Mouse (Mus musculus) liver, embryonic 14.5 days (tissue): Measurements from ENCODE around the gene Ppif. TPM values are rescaled to one million over a fixed set of nuclear protein-coding genes. Genes with fewer than 3 reads are reported as not detected.

Source experiments
- ATAC-seq: fragments of 200-750 bp; cut with Nextera tagmentation; 2 replicates; pipeline ENCODE4 v1.8.0; 2017; ENCODE audit warnings: moderate number of reproducible peaks, mild to moderate bottlenecking, moderate library complexity; ENCODE audit not compliant: insufficient read depth
- DNase-seq, 3 experiments: peaks; one replicate each; pipeline ENCODE4 v3.0.0-alpha.2; 2012 to 2013; ENCODE audit warnings: low read depth in 3 of 3, low spot score in 3 of 3
- H3K27ac ChIP-seq: fragments of 300-500 bp; sonication (generic); 2 replicates; pipeline ENCODE4 v1.5.1; 2014; ENCODE audit warnings: moderate library complexity, mild to moderate bottlenecking, control low read depth, inconsistent platforms
- H3K27me3 ChIP-seq: fragments of 300-500 bp; sonication (generic); 2 replicates; pipeline ENCODE4 v1.6.1; 2014; ENCODE audit warnings: mild to moderate bottlenecking, low read length, moderate library complexity; ENCODE audit not compliant: control insufficient read depth, insufficient read depth
- H3K36me3 ChIP-seq: fragments of 300-500 bp; sonication (generic); replicated peaks from 2 replicates; pipeline ENCODE4 v1.6.1; 2014; ENCODE audit warnings: low read depth; ENCODE audit not compliant: control insufficient read depth, insufficient read depth
- H3K4me1 ChIP-seq, 2 experiments: fragments of 200-500 bp in 1 of 2; fragments of 300-500 bp in 1 of 2; sonication (generic) in 1 of 2; replicated peaks; 2 replicates each; pipeline ENCODE4 v1.6.1; 2012 to 2014; ENCODE audit warnings: antibody characterized with exemption in 1 of 2, inconsistent platforms in 1 of 2, low read length in 1 of 2; ENCODE audit not compliant: control insufficient read depth in 2 of 2, insufficient read depth in 2 of 2
- H3K4me2 ChIP-seq: fragments of 300-500 bp; sonication (generic); 2 replicates; pipeline ENCODE4 v1.6.1; 2014; ENCODE audit warnings: low read depth, mild to moderate bottlenecking, control low read depth, moderate library complexity
- H3K4me3 ChIP-seq, 2 experiments: fragments of 200-500 bp in 1 of 2; fragments of 300-500 bp in 1 of 2; sonication (generic) in 1 of 2; 2 replicates each; pipeline ENCODE4 v1.5.1; 2012 to 2014; ENCODE audit warnings: low read depth in 2 of 2, low read length in 2 of 2, mild to moderate bottlenecking in 2 of 2, control low read depth in 1 of 2, inconsistent platforms in 1 of 2, moderate library complexity in 1 of 2; ENCODE audit not compliant: insufficient read depth in 1 of 2
- H3K9ac ChIP-seq: fragments of 300-500 bp; sonication (generic); replicated peaks from 2 replicates; pipeline ENCODE4 v1.6.1; 2014; ENCODE audit warnings: mild to moderate bottlenecking, control low read depth, moderate library complexity
- H3K9me3 ChIP-seq: fragments of 300-500 bp; sonication (generic); 2 replicates; pipeline ENCODE4 v1.6.1; 2016; ENCODE audit warnings: low read length, mixed read lengths; ENCODE audit not compliant: control insufficient read depth
- CTCF ChIP-seq: IDR thresholded peaks from 2 replicates; pipeline ENCODE4 v1.5.1; 2016; ENCODE audit warnings: antibody characterized with exemption, low read depth, control low read depth
- EP300 ChIP-seq: IDR thresholded peaks from 2 replicates; pipeline ENCODE4 v1.6.1; 2016; ENCODE audit warnings: antibody characterized with exemption, low read depth
- WGBS: fragments of 180-500 bp; shearing (Covaris S2); extraction: QIAGEN DNeasy Blood & Tissue Kit; methylation state at CpG from one replicate; pipeline ENCODE4 v1.1.7; 2014; ENCODE audit not compliant: insufficient replicate concordance; 5-methylcytosine and 5-hydroxymethylcytosine counted together
- polyA plus RNA-seq, 2 experiments: library from polyadenylated mRNA; depleted of rRNA in 1 of 2; stranded (reverse) in 1 of 2; unstranded in 1 of 2; fragments of >200 nt; fragmentation: Nextera tagmentation in 1 of 2; extraction: Ambion mirVana in 1 of 2; gene quantifications; 2 replicates each; pipeline versions ENCODE4 v1.2.1 to v1.2.3; 2012 to 2014

The Ppif gene
- polyA plus RNA-seq, 2 experiments: 28.8 to 44.2 TPM

DNA sequence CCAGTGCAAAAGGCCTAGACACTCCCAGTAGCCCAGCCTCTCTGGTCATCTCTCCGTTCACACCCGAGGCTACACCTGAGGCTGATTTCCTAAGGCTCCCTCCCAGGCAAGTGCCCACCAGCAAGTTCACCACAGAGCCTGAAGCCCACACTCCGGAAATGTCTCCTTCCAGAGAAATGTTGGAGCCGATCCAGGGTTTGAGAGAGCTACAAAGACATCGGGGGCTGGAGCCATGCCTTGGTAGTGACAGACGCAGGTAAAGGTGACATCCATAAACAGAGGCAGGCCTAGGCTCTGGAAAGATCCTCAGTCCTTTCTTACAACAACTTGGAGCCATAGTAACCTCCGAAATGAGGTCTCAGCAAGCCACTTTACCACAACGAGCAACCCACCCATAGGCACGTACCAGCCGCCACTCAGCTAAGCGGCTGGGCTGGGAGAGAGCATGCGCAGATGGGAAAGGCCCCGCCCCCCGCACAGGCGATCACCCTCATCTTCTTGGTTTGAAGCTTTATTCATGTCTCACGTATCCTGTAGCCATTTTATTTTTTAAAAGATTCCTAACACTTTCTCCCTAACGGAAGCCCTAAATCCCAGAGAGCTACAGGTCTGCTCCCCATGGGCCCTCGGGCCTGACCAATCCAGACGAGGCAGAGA is 28.5 kb upstream of the Ppif start:
- H3K4me1 ChIP-seq: peaks cover 4 to 8% of the 10 kb centered on the region in 2 experiments; a peak in 3 of 4 replicates
- ATAC-seq: no peak

DNA sequence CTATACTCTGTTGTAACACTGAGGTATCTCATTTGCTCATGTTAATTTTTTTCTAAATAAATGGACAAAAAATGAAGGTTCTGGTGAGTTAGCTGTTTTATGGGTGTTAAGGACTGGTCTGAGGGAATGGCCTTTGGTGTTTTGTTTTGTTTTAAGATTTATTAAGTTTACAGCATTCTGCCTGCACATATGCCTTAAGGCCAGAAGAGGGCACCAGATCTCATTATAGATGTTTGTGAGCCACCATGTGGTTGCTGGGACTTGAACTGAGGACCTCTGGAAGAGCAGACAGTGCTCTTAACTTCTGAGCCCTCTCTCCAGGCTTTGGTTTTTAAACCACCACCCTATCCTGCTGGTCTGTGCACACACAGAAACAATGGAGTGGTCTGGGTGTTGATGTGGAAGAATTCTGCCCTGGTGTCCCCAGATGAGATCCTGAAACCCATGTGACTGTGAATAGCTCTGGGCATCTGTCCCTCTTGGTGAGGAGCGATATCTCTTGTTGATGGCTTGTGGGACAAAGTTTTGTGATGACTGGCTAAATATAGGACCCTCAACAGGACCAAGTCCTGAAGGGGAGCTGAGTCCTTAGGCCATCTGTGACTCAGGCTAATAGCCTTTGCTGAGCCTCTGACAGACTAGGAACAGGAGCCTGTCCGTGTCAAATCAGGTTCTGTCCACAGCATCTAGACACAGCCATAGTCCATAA is 27.1 kb upstream of the Ppif start:
- 58% methylated on average over 2 of the region's 2 CpGs for WGBS
- DNase-seq (no peak), ATAC-seq (no peak)
- Histone ChIP-seq H3K4me2 (no peak overlapping the region), H3K9me3 (no peaks in the 10 kb centered on the region), H3K4me3 (no peak overlapping the region), H3K27ac (no peak overlapping the region), H3K9ac (no peak overlapping the region), H3K36me3 (no peaks in the 10 kb centered on the region), H3K4me1 (peaks cover 4 to 8% of the 10 kb centered on the region in 2 experiments; a peak in 3 of 4 replicates), H3K27me3 (no peaks in the 10 kb centered on the region)
- no peak for TF ChIP-seq EP300
- peak; percentile 60 for TF ChIP-seq CTCF

More for the DNA sequence above, 28.5 kb upstream of the Ppif start:
- no peak overlapping the region for H3K4me3 ChIP-seq
- 80% methylated on average over 19 of the region's 19 CpGs for WGBS
- H3K9ac ChIP-seq: no peak overlapping the region
- no peak overlapping the region for H3K4me2 ChIP-seq
- no peak for TF ChIP-seq CTCF
- TF ChIP-seq EP300: no peak
- no peaks in the 10 kb centered on the region for H3K36me3 ChIP-seq
- no peaks in the 10 kb centered on the region for H3K9me3 ChIP-seq
- no peak for DNase-seq
- H3K27ac ChIP-seq: no peak overlapping the region
- no peaks in the 10 kb centered on the region for H3K27me3 ChIP-seq

DNA sequence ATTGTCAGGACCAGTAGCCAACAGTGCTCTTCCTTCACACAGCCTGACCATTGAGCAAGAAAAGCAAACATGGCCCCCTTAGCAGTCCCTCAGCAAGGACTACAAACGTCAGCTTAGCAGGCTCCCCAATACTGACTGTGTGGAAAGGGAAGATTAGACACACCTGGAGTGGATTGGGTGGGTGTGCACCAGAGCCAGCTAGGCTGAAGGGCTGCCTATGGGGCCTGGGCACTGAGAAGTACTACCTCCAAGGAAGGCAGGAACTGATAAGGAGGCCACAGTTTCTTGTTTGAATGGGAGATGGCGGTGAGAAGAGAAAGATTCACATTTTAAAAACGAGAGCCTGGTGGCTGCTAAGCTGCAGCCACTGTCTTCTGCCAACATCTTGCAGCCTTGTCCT is 26.4 kb upstream of the Ppif start:
- H3K27me3 ChIP-seq: no peaks in the 10 kb centered on the region
- no peak overlapping the region for H3K27ac ChIP-seq
- no peak for TF ChIP-seq EP300
- no peak for TF ChIP-seq CTCF
- H3K9me3 ChIP-seq: no peaks in the 10 kb centered on the region
- DNase-seq (peak in 2 of 3 experiments; percentile 17 to 22), ATAC-seq (peak; percentile 82)
- H3K4me3 ChIP-seq: no peak overlapping the region
- no peak overlapping the region for H3K9ac ChIP-seq
- no peak overlapping the region for H3K4me2 ChIP-seq
- H3K36me3 ChIP-seq: no peaks in the 10 kb centered on the region
- WGBS: 5% methylated on average over 3 of the region's 3 CpGs
- H3K4me1 ChIP-seq: peaks cover 4 to 8% of the 10 kb centered on the region in 2 experiments; a peak in 3 of 4 replicates

DNA sequence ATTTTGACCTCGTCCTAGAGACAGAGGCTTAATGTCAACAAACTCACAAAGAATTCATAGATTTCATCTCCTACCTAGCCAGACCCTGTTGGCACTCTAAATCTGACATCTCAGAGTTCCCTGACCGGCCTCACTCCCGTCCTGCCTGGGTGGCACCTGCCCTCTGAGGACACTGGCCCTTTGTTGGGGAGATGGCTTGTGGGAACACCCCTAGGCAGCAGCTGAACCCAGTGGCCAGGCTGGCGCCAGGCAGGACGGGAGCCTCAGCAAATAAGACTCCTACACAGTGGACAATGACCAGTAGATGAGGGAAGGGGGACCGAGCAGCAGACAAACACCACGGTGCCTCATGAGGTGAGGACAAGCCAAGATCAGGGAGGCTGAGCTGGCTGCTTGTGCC is 14.3 kb upstream of the Ppif start:
- Histone ChIP-seq H3K4me1 (peaks cover 0 to 2% of the 10 kb centered on the region in 2 experiments; a peak in 1 of 4 replicates), H3K9me3 (no peaks in the 10 kb centered on the region), H3K4me3 (no peak overlapping the region), H3K4me2 (no peak overlapping the region), H3K9ac (no peak overlapping the region), H3K36me3 (no peaks in the 10 kb centered on the region), H3K27ac (no peak overlapping the region), H3K27me3 (no peaks in the 10 kb centered on the region)
- ATAC-seq (no peak), DNase-seq (no peak)
- TF ChIP-seq EP300: no peak
- no peak for TF ChIP-seq CTCF
- 57% methylated on average over 7 of the region's 7 CpGs for WGBS

DNA sequence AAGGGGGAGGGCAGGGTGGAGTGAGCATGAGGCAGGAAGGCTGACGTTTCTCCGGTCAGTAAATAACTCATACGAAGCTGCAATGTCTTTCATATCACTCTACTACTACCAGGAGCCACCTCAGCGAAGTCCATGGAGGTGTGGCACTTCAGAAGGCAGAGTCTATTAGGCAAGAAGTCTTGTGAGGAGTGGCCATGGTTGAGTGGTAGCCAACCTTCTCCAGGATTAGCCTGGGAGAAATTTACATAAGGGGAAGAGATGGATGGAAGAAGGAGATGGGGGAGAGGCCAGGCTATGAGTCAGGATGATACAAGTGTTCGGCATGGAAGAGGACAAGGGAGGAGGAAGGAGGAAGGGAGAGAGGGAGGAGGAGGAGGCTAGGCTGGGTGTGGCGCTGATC is 11.9 kb upstream of the Ppif start:
- Histone ChIP-seq H3K4me1 (peaks cover 2 to 3% of the 10 kb centered on the region in 2 experiments; a peak in 2 of 4 replicates), H3K4me2 (no peak overlapping the region), H3K4me3 (no peak overlapping the region), H3K9me3 (no peaks in the 10 kb centered on the region), H3K27ac (no peak overlapping the region), H3K9ac (no peak overlapping the region), H3K27me3 (no peaks in the 10 kb centered on the region), H3K36me3 (no peaks in the 10 kb centered on the region)
- ATAC-seq: no peak
- WGBS: 44% methylated on average over 6 of the region's 6 CpGs
- no peak for DNase-seq
- no peak for TF ChIP-seq EP300
- no peak for TF ChIP-seq CTCF
